Mouse (Mus musculus): ENCODE results near the gene Eif2b2.

- TF ChIP-seq POLR2A (IDR thresholded peaks at IDR 0.05; ENCODE audit: low read depth, low read length) (no peak), UBTF (IDR thresholded peaks at IDR 0.05; ENCODE audit: low read depth, low read length) (no peak), BHLHE40 (IDR thresholded peaks at IDR 0.05; ENCODE audit: low read depth, low read length) (no peak), HCFC1 (IDR thresholded peaks at IDR 0.05; ENCODE audit: low read depth, low read length) (no peak), KAT2A (IDR thresholded peaks at IDR 0.05; ENCODE audit: insufficient replicate concordance, low read length) (no peak), EP300 (IDR thresholded peaks at IDR 0.05; ENCODE audit: low read length) (no peak), ZKSCAN1 (IDR thresholded peaks at IDR 0.05; ENCODE audit: borderline replicate concordance, low read depth, low read length) (no peak), TCF12 (IDR thresholded peaks at IDR 0.05; ENCODE audit: low read depth, low read length) (no peak)
These were observed 45.3 kb upstream of the Eif2b2 start for GRCm38 (mm10) chr12:85174016-85174415.
